Mouse (Mus musculus) myocyte (in vitro differentiated cells): Measurements from ENCODE around the gene Slc7a8. TPM values are rescaled to one million over a fixed set of nuclear protein-coding genes. Genes with fewer than 3 reads are reported as not detected.

Experiments used
- H3K27me3 ChIP-seq: one replicate; pipeline ENCODE4 v1.6.1; 2011; ENCODE audit not compliant: control insufficient read depth, insufficient read depth, insufficient read length
- H3K36me3 ChIP-seq: one replicate; pipeline ENCODE4 v1.6.1; 2011; ENCODE audit not compliant: control insufficient read depth, insufficient read depth
- H3K4me2 ChIP-seq: one replicate; pipeline ENCODE4 v1.6.1; 2011; ENCODE audit warnings: low read depth, control low read depth
- H3K4me3 ChIP-seq: one replicate; pipeline ENCODE4 v1.5.1; 2011; ENCODE audit warnings: mild to moderate bottlenecking, control low read depth, moderate library complexity
- H3K79me2 ChIP-seq: one replicate; pipeline ENCODE4 v1.6.1; 2011; ENCODE audit not compliant: control insufficient read depth, insufficient read depth
- H3ac ChIP-seq: one replicate; pipeline ENCODE4 v1.6.1; 2011; ENCODE audit not compliant: control insufficient read depth, insufficient read length
- CEBPB ChIP-seq: IDR thresholded peaks from 2 replicates; pipeline ENCODE4 v1.6.1; 2011; ENCODE audit warnings: mild to moderate bottlenecking, moderate library complexity; ENCODE audit not compliant: poor library complexity, insufficient read depth, severe bottlenecking
- E2F4 ChIP-seq: IDR thresholded peaks from one replicate; pipeline ENCODE4 v1.6.1; 2011; ENCODE audit warnings: mild to moderate bottlenecking, control low read depth, moderate library complexity; ENCODE audit not compliant: insufficient read depth
- MAX ChIP-seq: IDR thresholded peaks from one replicate; pipeline ENCODE4 v1.6.1; 2011; ENCODE audit warnings: low read depth, mild to moderate bottlenecking, control low read depth
- MYOD1 ChIP-seq, 3 experiments: IDR thresholded peaks; one replicate each; pipeline ENCODE4 v1.6.1; 2011; ENCODE audit warnings: control low read depth in 2 of 3, low read depth in 2 of 3, mild to moderate bottlenecking in 2 of 3, moderate library complexity in 1 of 3; ENCODE audit not compliant: insufficient read length in 2 of 3, control insufficient read depth in 1 of 3
- MYOG ChIP-seq, 3 experiments: IDR thresholded peaks; one replicate each; pipeline ENCODE4 v1.6.1; 2011; ENCODE audit warnings: control low read depth in 2 of 3, low read depth in 2 of 3, mild to moderate bottlenecking in 2 of 3; ENCODE audit not compliant: insufficient read length in 2 of 3, control insufficient read depth in 1 of 3, insufficient read depth in 1 of 3
- POLR2A ChIP-seq: IDR thresholded peaks from one replicate; pipeline ENCODE4 v1.6.1; 2011; ENCODE audit warnings: low read depth, mild to moderate bottlenecking, control low read depth, moderate library complexity; ENCODE audit not compliant: insufficient read length
- POLR2AphosphoS2 ChIP-seq: IDR thresholded peaks from one replicate; pipeline ENCODE4 v1.6.1; 2011; ENCODE audit warnings: low read depth, control low read depth; ENCODE audit not compliant: insufficient read length
- REST ChIP-seq: IDR thresholded peaks from one replicate; pipeline ENCODE4 v1.6.1; 2011; ENCODE audit warnings: mild to moderate bottlenecking, control low read depth, moderate library complexity; ENCODE audit not compliant: insufficient read depth, insufficient read length
- SRF ChIP-seq: IDR thresholded peaks from one replicate; pipeline ENCODE4 v1.6.1; 2011; ENCODE audit warnings: low read depth; ENCODE audit not compliant: control insufficient read depth, insufficient read length
- TCF12 ChIP-seq: IDR thresholded peaks from one replicate; pipeline ENCODE4 v1.6.1; 2011; ENCODE audit warnings: mild to moderate bottlenecking, control low read depth; ENCODE audit not compliant: poor library complexity, insufficient read depth, severe bottlenecking
- TCF3 ChIP-seq: IDR thresholded peaks from one replicate; pipeline ENCODE4 v1.6.1; 2011; ENCODE audit warnings: low read depth, control low read depth; ENCODE audit not compliant: insufficient read length
- USF1 ChIP-seq: IDR thresholded peaks from one replicate; pipeline ENCODE4 v1.6.1; 2011; ENCODE audit warnings: low read depth, mild to moderate bottlenecking, control low read depth, moderate library complexity
- polyA plus RNA-seq: library from polyadenylated mRNA; unstranded; fragments of >200 nt; fragmentation: generic; extraction: Trizol; gene quantifications from one replicate; pipeline ENCODE4 v1.2.1, GENCODE M21; 2012; ENCODE audit warnings: missing spikeins

Slc7a8 gene
- polyA plus RNA-seq, 1 experiment: not detected

DNA sequence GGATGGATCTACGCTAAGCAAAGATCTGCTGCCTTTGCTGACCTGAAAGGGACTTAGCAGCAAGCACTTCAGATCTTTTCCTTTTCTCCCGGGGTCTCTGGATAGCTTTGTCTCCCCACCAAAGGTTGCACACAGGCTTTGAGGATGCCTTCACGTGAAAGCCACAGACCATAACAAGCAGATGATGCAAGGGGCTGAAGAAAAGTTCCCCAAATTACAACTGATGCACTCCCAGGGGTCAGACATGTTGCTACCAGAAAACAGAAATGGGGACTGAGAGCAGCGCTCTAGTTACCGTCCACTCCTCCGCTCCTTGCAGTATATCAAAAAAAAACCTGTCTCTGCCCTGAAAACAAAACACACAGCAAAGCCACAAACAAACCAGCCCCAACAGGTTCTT lies 10.4 kb upstream of the Slc7a8 start:
- Histone ChIP-seq H3K4me3 (no peak overlapping the region), H3K27me3 (peaks cover 9% of the 10 kb centered on the region), H3K36me3 (no peaks in the 10 kb centered on the region), H3ac (no peak overlapping the region), H3K4me2 (no peak overlapping the region), H3K79me2 (no peaks in the 10 kb centered on the region)
- TF ChIP-seq MYOD1 (IDR thresholded peaks at IDR 0.05; ENCODE audit: control insufficient read depth in 1 of 3, insufficient read length in 2 of 3, low read depth in 2 of 3) (no peak), MYOG (IDR thresholded peaks at IDR 0.05; ENCODE audit: control insufficient read depth in 1 of 3, insufficient read depth in 1 of 3, insufficient read length in 2 of 3, low read depth in 2 of 3) (no peak), CEBPB (no peak), REST (no peak)

DNA sequence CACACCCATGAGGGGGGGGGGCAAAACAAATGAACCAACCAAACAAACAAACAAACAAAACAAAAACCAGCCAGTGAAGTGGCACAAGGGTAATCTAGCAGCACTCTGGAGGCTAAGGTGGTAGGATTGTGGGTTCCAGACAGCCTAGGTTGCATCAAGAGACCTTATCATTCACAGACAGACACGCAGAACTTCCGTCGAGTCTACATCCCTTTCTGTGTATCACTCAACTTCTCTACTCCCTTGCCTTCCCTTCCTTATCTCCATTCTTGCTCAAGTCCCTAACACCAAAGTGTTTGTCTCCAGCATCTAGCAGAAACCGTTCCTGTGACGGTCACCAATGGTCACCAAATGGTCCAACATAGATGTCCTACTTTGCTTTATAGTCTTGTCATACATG lies 6.5 kb upstream of the Slc7a8 start:
- Histone ChIP-seq H3ac (no peak overlapping the region), H3K4me3 (no peak overlapping the region), H3K79me2 (no peaks in the 10 kb centered on the region), H3K36me3 (no peaks in the 10 kb centered on the region), H3K4me2 (no peak overlapping the region), H3K27me3 (peaks cover 5% of the 10 kb centered on the region)
- TF ChIP-seq USF1: no peak
- TF ChIP-seq E2F4: no peak
- no peak for TF ChIP-seq CEBPB
- TF ChIP-seq MYOD1 (IDR thresholded peaks at IDR 0.05; ENCODE audit: control insufficient read depth in 1 of 3, insufficient read length in 2 of 3, low read depth in 2 of 3): no peak
- TF ChIP-seq MYOG (IDR thresholded peaks at IDR 0.05; ENCODE audit: control insufficient read depth in 1 of 3, insufficient read depth in 1 of 3, insufficient read length in 2 of 3, low read depth in 2 of 3): no peak
- TF ChIP-seq REST: no peak
- TF ChIP-seq POLR2A: no peak
- no peak for TF ChIP-seq TCF3
- no peak for TF ChIP-seq SRF
- no peak for TF ChIP-seq POLR2AphosphoS2
- no peak for TF ChIP-seq TCF12
- no peak for TF ChIP-seq MAX

DNA sequence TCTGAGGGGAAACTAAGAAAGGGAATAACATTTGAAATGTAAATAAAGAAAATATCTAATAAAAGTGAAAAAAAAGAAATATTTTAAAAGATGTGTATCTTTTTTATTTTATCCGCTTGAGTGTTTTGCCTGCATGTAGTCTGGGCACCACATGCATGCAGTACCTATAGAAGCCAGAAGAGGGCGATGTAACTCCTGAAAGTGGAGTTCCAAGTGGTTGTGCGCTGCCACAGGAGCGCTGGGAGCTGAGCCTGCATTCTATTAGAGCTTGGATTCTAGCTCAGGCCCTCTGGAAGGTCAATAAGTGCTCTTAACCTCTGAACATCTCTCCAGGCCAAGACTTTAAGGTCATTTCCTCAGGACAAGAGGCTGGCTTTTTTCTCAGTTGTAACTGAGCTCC lies 5.5 kb upstream of the Slc7a8 start:
- TF ChIP-seq MYOG (IDR thresholded peaks at IDR 0.05; ENCODE audit: control insufficient read depth in 1 of 3, insufficient read depth in 1 of 3, insufficient read length in 2 of 3, low read depth in 2 of 3): no peak
- no peak for TF ChIP-seq REST
- TF ChIP-seq E2F4: no peak
- TF ChIP-seq USF1: no peak
- TF ChIP-seq TCF3: no peak
- no peak for TF ChIP-seq MYOD1 (IDR thresholded peaks at IDR 0.05; ENCODE audit: control insufficient read depth in 1 of 3, insufficient read length in 2 of 3, low read depth in 2 of 3)
- TF ChIP-seq POLR2A: no peak
- TF ChIP-seq MAX: no peak
- TF ChIP-seq SRF: no peak
- no peak for TF ChIP-seq CEBPB
- no peak for TF ChIP-seq POLR2AphosphoS2
- no peak for TF ChIP-seq TCF12
- H3K36me3 ChIP-seq: no peaks in the 10 kb centered on the region
- H3K27me3 ChIP-seq: peaks cover 5% of the 10 kb centered on the region

DNA sequence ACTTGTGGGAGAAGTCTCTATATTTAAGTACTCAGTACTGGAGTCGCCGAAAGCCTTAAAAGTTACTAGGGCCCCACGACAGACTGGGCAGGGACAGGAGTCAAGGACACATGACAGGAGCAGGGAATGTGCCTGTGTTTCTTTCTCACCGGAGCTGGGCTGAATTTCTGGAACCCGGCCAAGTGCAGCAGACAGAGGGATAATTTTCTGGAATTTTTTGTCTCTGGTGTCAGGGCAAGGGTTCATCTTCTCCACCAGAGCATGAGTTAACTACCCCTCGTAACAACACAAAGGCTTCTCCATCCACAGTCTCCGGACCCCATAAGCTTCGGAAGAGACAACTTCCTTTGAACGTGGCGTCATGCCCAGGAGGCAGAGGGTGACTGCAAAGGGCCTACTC lies 4.7 kb upstream of the Slc7a8 start:
- H3K36me3 ChIP-seq: no peaks in the 10 kb centered on the region
- H3K27me3 ChIP-seq: peaks cover 11% of the 10 kb centered on the region
- H3K4me3 ChIP-seq: no peak overlapping the region
- H3K79me2 ChIP-seq: no peaks in the 10 kb centered on the region
- no peak overlapping the region for H3K4me2 ChIP-seq
- no peak for TF ChIP-seq MYOG (IDR thresholded peaks at IDR 0.05; ENCODE audit: control insufficient read depth in 1 of 3, insufficient read depth in 1 of 3, insufficient read length in 2 of 3, low read depth in 2 of 3)
- no peak for TF ChIP-seq REST
- no peak for TF ChIP-seq SRF
- TF ChIP-seq E2F4: no peak
- TF ChIP-seq POLR2AphosphoS2: no peak
- no peak for TF ChIP-seq TCF3
- TF ChIP-seq MYOD1 (IDR thresholded peaks at IDR 0.05; ENCODE audit: control insufficient read depth in 1 of 3, insufficient read length in 2 of 3, low read depth in 2 of 3): no peak
- no peak for TF ChIP-seq USF1
- no peak for TF ChIP-seq POLR2A
- TF ChIP-seq CEBPB: no peak
- no peak for TF ChIP-seq TCF12
- no peak for TF ChIP-seq MAX
- H3ac ChIP-seq: no peak overlapping the region

More for the DNA sequence above, 5.5 kb upstream of the Slc7a8 start:
- Histone ChIP-seq H3K4me3 (no peak overlapping the region), H3K79me2 (no peaks in the 10 kb centered on the region), H3K4me2 (no peak overlapping the region), H3ac (no peak overlapping the region)

DNA sequence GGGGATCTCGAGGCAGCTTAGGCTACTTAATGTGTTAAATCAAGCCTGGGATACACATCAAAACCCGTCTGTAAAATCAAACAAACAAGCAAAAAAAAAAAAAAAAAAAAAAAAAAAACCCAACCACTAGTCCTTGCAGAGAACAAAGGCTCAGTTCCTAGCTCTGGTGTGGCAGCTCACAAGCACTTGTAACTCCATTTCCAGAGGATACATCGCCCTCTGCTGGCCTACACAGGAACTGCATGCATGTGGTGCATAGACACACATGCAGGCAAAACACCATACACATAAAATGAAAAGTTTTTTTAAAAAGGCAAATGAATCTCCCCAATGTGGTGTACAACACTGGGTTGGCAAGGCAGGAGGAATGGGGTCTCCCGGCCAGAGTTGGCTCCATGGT lies 4.2 kb upstream of the Slc7a8 start:
- H3K4me2 ChIP-seq: no peak overlapping the region
- H3ac ChIP-seq: no peak overlapping the region
- TF ChIP-seq USF1 (no peak), MYOD1 (IDR thresholded peaks at IDR 0.05; ENCODE audit: control insufficient read depth in 1 of 3, insufficient read length in 2 of 3, low read depth in 2 of 3) (no peak), POLR2AphosphoS2 (no peak), SRF (no peak), TCF12 (no peak), MYOG (IDR thresholded peaks at IDR 0.05; ENCODE audit: control insufficient read depth in 1 of 3, insufficient read depth in 1 of 3, insufficient read length in 2 of 3, low read depth in 2 of 3) (no peak), POLR2A (no peak), MAX (no peak)
- peaks cover 16% of the 10 kb centered on the region for H3K27me3 ChIP-seq
- no peaks in the 10 kb centered on the region for H3K36me3 ChIP-seq
- H3K4me3 ChIP-seq: no peak overlapping the region
- no peaks in the 10 kb centered on the region for H3K79me2 ChIP-seq
